Mouse (Mus musculus) liver, embryonic 12.5 days (tissue): ENCODE measurements around the gene Gtpbp1. TPM values are rescaled to one million over a fixed set of nuclear protein-coding genes. Genes with fewer than 3 reads are reported as not detected.

Experiments used
- ATAC-seq: fragments of 200-750 bp; cut with Nextera tagmentation; 2 replicates; pipeline ENCODE4 v1.8.0; 2017; ENCODE audit warnings: moderate number of reproducible peaks, mild to moderate bottlenecking, moderate library complexity
- H3K27ac ChIP-seq: fragments of 300-500 bp; sonication (generic); 2 replicates; pipeline ENCODE4 v1.5.1; 2016; ENCODE audit warnings: mild to moderate bottlenecking
- H3K27me3 ChIP-seq: fragments of 300-500 bp; sonication (generic); replicated peaks from 2 replicates; pipeline ENCODE4 v1.6.1; 2016; ENCODE audit warnings: mild to moderate bottlenecking, moderate library complexity
- H3K36me3 ChIP-seq: fragments of 300-500 bp; sonication (generic); 2 replicates; pipeline ENCODE4 v1.6.1; 2016; ENCODE audit warnings: mild to moderate bottlenecking, moderate library complexity
- H3K4me1 ChIP-seq: fragments of 300-500 bp; sonication (generic); 2 replicates; pipeline ENCODE4 v1.6.1; 2016
- H3K4me2 ChIP-seq: fragments of 300-500 bp; sonication (generic); 2 replicates; pipeline ENCODE4 v1.6.1; 2016; ENCODE audit warnings: mild to moderate bottlenecking, moderate library complexity
- H3K4me3 ChIP-seq: fragments of 300-500 bp; sonication (generic); 2 replicates; pipeline ENCODE4 v1.5.1; 2016; ENCODE audit warnings: mild to moderate bottlenecking, moderate library complexity
- H3K9ac ChIP-seq: fragments of 300-500 bp; sonication (generic); 2 replicates; pipeline ENCODE4 v1.6.1; 2016; ENCODE audit warnings: mild to moderate bottlenecking, moderate library complexity
- H3K9me3 ChIP-seq: fragments of 300-500 bp; sonication (generic); replicated peaks from 2 replicates; pipeline ENCODE4 v1.6.1; 2016; ENCODE audit warnings: mild to moderate bottlenecking, moderate library complexity
- WGBS: fragments of 180-500 bp; shearing (Covaris S2); methylation state at CpG from one replicate; pipeline ENCODE4 v1.1.7; 2016; ENCODE audit not compliant: insufficient replicate concordance; 5-methylcytosine and 5-hydroxymethylcytosine counted together
- polyA plus RNA-seq: library from polyadenylated mRNA; unstranded; fragments of >200 nt; fragmentation: Nextera tagmentation; extraction: Ambion mirVana; gene quantifications from 2 replicates; pipeline ENCODE4 v1.2.1, GENCODE M21; 2016

The Gtpbp1 gene
- polyA plus RNA-seq, 1 experiment from 2014 or later: 48.3 TPM

GRCm38 (mm10) chr15:79763601-79764246 is 73.1 kb downstream of the Gtpbp1 start:
- peaks cover 2% of the 10 kb centered on the region; the same call in 1 of the 2 replicates for H3K4me1 ChIP-seq
- H3K27me3 ChIP-seq: no peaks in the 10 kb centered on the region
- H3K9ac ChIP-seq: no peak overlapping the region
- peaks cover 7% of the 10 kb centered on the region; the same call in 1 of the 2 replicates for H3K36me3 ChIP-seq
- no peak overlapping the region for H3K4me3 ChIP-seq
- ATAC-seq: no peak
- no peaks in the 10 kb centered on the region for H3K9me3 ChIP-seq
- WGBS: 82% methylated on average over 7 of the region's 7 CpGs
- no peak overlapping the region for H3K27ac ChIP-seq
- no peak overlapping the region for H3K4me2 ChIP-seq

- H3K27me3 ChIP-seq: no peaks in the 10 kb centered on the region
- 65% methylated on average over 11 of the region's 11 CpGs for WGBS
- H3K27ac ChIP-seq: no peak overlapping the region
- no peak for ATAC-seq
- H3K36me3 ChIP-seq: peaks cover 7% of the 10 kb centered on the region; the same call in 1 of the 2 replicates
- no peak overlapping the region for H3K9ac ChIP-seq
- no peaks in the 10 kb centered on the region for H3K9me3 ChIP-seq
- H3K4me1 ChIP-seq: peaks cover 4% of the 10 kb centered on the region; the same call in 1 of the 2 replicates
- H3K4me3 ChIP-seq: no peak overlapping the region
- H3K4me2 ChIP-seq: no peak overlapping the region
Measured at GRCm38 (mm10) chr15:79764539-79765267, 74.1 kb downstream of the Gtpbp1 start.

GRCm38 (mm10) chr15:79765361-79765760 is 74.7 kb downstream of the Gtpbp1 start:
- no peak overlapping the region for H3K27ac ChIP-seq
- ATAC-seq: no peak
- H3K36me3 ChIP-seq: peaks cover 7% of the 10 kb centered on the region; the same call in 1 of the 2 replicates
- H3K9me3 ChIP-seq: no peaks in the 10 kb centered on the region
- no peaks in the 10 kb centered on the region for H3K27me3 ChIP-seq
- H3K4me2 ChIP-seq: no peak overlapping the region
- H3K4me1 ChIP-seq: peaks cover 4% of the 10 kb centered on the region; the same call in 1 of the 2 replicates
- 67% methylated on average over 2 of the region's 2 CpGs for WGBS
- no peak overlapping the region for H3K9ac ChIP-seq
- H3K4me3 ChIP-seq: no peak overlapping the region

- Histone ChIP-seq H3K4me2 (no peak overlapping the region), H3K4me3 (no peak overlapping the region), H3K36me3 (peaks cover 7% of the 10 kb centered on the region; the same call in 1 of the 2 replicates), H3K9ac (no peak overlapping the region), H3K9me3 (no peaks in the 10 kb centered on the region), H3K4me1 (peaks cover 4% of the 10 kb centered on the region; the same call in 1 of the 2 replicates), H3K27me3 (no peaks in the 10 kb centered on the region), H3K27ac (no peak overlapping the region)
- 66% methylated on average over 10 of the region's 10 CpGs for WGBS
- ATAC-seq: no peak
Measured at GRCm38 (mm10) chr15:79766168-79766567, 75.5 kb downstream of the Gtpbp1 start.

GRCm38 (mm10) chr15:79766586-79767071 is 76.0 kb downstream of the Gtpbp1 start:
- ATAC-seq: no peak
- WGBS: 74% methylated on average over 10 of the region's 10 CpGs
- no peak overlapping the region for H3K27ac ChIP-seq

GRCm38 (mm10) chr15:79767327-79767961 is 76.8 kb downstream of the Gtpbp1 start:
- no peak for ATAC-seq
- Histone ChIP-seq H3K4me1 (peaks cover 4% of the 10 kb centered on the region; the same call in 1 of the 2 replicates), H3K9ac (no peak overlapping the region), H3K4me3 (no peak overlapping the region), H3K27ac (no peak overlapping the region), H3K4me2 (no peak overlapping the region), H3K9me3 (no peaks in the 10 kb centered on the region), H3K27me3 (no peaks in the 10 kb centered on the region), H3K36me3 (no peaks in the 10 kb centered on the region)
- WGBS: 67% methylated on average over 16 of the region's 16 CpGs

More at GRCm38 (mm10) chr15:79766586-79767071, 76.0 kb downstream of the Gtpbp1 start:
- Histone ChIP-seq H3K9ac (no peak overlapping the region), H3K4me1 (peaks cover 4% of the 10 kb centered on the region; the same call in 1 of the 2 replicates), H3K36me3 (peaks cover 5% of the 10 kb centered on the region; the same call in 1 of the 2 replicates), H3K4me2 (no peak overlapping the region), H3K27me3 (no peaks in the 10 kb centered on the region), H3K9me3 (no peaks in the 10 kb centered on the region), H3K4me3 (no peak overlapping the region)

- Histone ChIP-seq H3K9ac (no peak overlapping the region), H3K4me1 (peaks cover 10% of the 10 kb centered on the region), H3K4me3 (no peak overlapping the region), H3K36me3 (no peaks in the 10 kb centered on the region), H3K27me3 (no peaks in the 10 kb centered on the region), H3K27ac (no peak overlapping the region), H3K9me3 (no peaks in the 10 kb centered on the region), H3K4me2 (no peak overlapping the region)
- WGBS: 30% methylated on average over 6 of the region's 6 CpGs
- no peak for ATAC-seq
Measured at GRCm38 (mm10) chr15:79768302-79768701, 77.7 kb downstream of the Gtpbp1 start.

- Histone ChIP-seq H3K27ac (no peak overlapping the region), H3K9me3 (no peaks in the 10 kb centered on the region), H3K4me2 (no peak overlapping the region), H3K27me3 (no peaks in the 10 kb centered on the region; the same call in 1 of the 2 replicates), H3K4me1 (peaks cover 25% of the 10 kb centered on the region), H3K36me3 (no peaks in the 10 kb centered on the region), H3K9ac (no peak overlapping the region), H3K4me3 (no peak overlapping the region)
- no peak for ATAC-seq
- 76% methylated on average over 21 of the region's 21 CpGs for WGBS
Measured at GRCm38 (mm10) chr15:79770629-79771240, 80.1 kb downstream of the Gtpbp1 start.

Other genes starting within 250 kb of the Gtpbp1 start
- gene Csnk1e, start 235.3 kb upstream of the Gtpbp1 start, polyA plus RNA-seq: 24.1 and 24.7 TPM in 2 replicates
- not detected in 2 replicates for gene Kcnj4, start 185.6 kb upstream of the Gtpbp1 start, polyA plus RNA-seq
- gene Kdelr3, start 174.4 kb upstream of the Gtpbp1 start, polyA plus RNA-seq: 8.4 and 10.7 TPM in 2 replicates
- 18.6 and 19.9 TPM in 2 replicates for gene Ddx17, start 144.1 kb upstream of the Gtpbp1 start, polyA plus RNA-seq
- gene Dmc1, start 85.7 kb upstream of the Gtpbp1 start, polyA plus RNA-seq: 0.52 and 0.69 TPM in 2 replicates
- gene Fam227a, start 31.9 kb upstream of the Gtpbp1 start, polyA plus RNA-seq: 0.20 and 0.37 TPM in 2 replicates
- 20.3 and 21.8 TPM in 2 replicates for gene Cby1, start 31.6 kb upstream of the Gtpbp1 start, polyA plus RNA-seq
- gene Tomm22, start 20.0 kb upstream of the Gtpbp1 start, polyA plus RNA-seq: 209 and 217 TPM in 2 replicates
- 37.7 and 38.3 TPM in 2 replicates for gene Josd1, start 2.9 kb upstream of the Gtpbp1 start, polyA plus RNA-seq
- gene Sun2, start 51.7 kb downstream of the Gtpbp1 start, polyA plus RNA-seq: 1.6 and 2.9 TPM in 2 replicates
- gene Dnal4, start 87.0 kb downstream of the Gtpbp1 start, polyA plus RNA-seq: 13.5 and 14.0 TPM in 2 replicates
- 0.24 and 0.31 TPM in 2 replicates for gene Nptxr, start 113.9 kb downstream of the Gtpbp1 start, polyA plus RNA-seq
- not detected in 2 replicates for gene Npcd, start 143.4 kb downstream of the Gtpbp1 start, polyA plus RNA-seq
- 11.2 and 11.7 TPM in 2 replicates for gene Cbx6, start 143.8 kb downstream of the Gtpbp1 start, polyA plus RNA-seq
- gene Apobec3, start 200.8 kb downstream of the Gtpbp1 start, polyA plus RNA-seq: 54.7 and 57.4 TPM in 2 replicates